Mouse (Mus musculus) neural tube, embryonic 11.5 days (tissue): ENCODE results near the gene Pik3cd. TPM values are rescaled to one million over a fixed set of nuclear protein-coding genes. Genes with fewer than 3 reads are reported as not detected.
"Not testable (repeated sequence)": the region's sequence is repeated elsewhere in the genome, so short reads cannot be mapped to it uniquely, and the experiment has no call there.

Source experiments
- ATAC-seq: fragments of 200-750 bp; cut with Nextera tagmentation; 2 replicates; pipeline ENCODE4 v1.8.0; 2017; ENCODE audit warnings: moderate number of reproducible peaks, mild to moderate bottlenecking, moderate TSS enrichment, moderate library complexity; ENCODE audit not compliant: insufficient read depth, low FRiP score, low TSS enrichment
- DNase-seq: peaks from one replicate; pipeline ENCODE4 v3.0.0-alpha.2; 2015; ENCODE audit warnings: low spot score
- H3K27ac ChIP-seq: fragments of 300-500 bp; sonication (generic); 2 replicates; pipeline ENCODE4 v1.5.1; 2014; ENCODE audit warnings: low read depth, mild to moderate bottlenecking, low read length
- H3K27me3 ChIP-seq: fragments of 300-500 bp; sonication (generic); 2 replicates; pipeline ENCODE4 v1.6.1; 2014; ENCODE audit warnings: mild to moderate bottlenecking, low read length, mixed read lengths; ENCODE audit not compliant: control insufficient read depth, insufficient read depth
- H3K36me3 ChIP-seq: fragments of 300-500 bp; sonication (generic); 2 replicates; pipeline ENCODE4 v1.6.1; 2014; ENCODE audit warnings: mild to moderate bottlenecking, low read length, moderate library complexity, mixed read lengths; ENCODE audit not compliant: control insufficient read depth, insufficient read depth
- H3K4me1 ChIP-seq: fragments of 300-500 bp; sonication (generic); 2 replicates; pipeline ENCODE4 v1.6.1; 2014; ENCODE audit warnings: low read length, mixed read lengths; ENCODE audit not compliant: control insufficient read depth, insufficient read depth
- H3K4me2 ChIP-seq: fragments of 300-500 bp; sonication (generic); 2 replicates; pipeline ENCODE4 v1.6.1; 2014; ENCODE audit warnings: low read depth, mild to moderate bottlenecking, moderate library complexity
- H3K4me3 ChIP-seq: fragments of 300-500 bp; sonication (generic); 2 replicates; pipeline ENCODE4 v1.5.1; 2014; ENCODE audit warnings: low read depth, low read length
- H3K9ac ChIP-seq: fragments of 300-500 bp; sonication (generic); 2 replicates; pipeline ENCODE4 v1.6.1; 2014; ENCODE audit warnings: mild to moderate bottlenecking, low read length
- H3K9me3 ChIP-seq: fragments of 300-500 bp; sonication (generic); 2 replicates; pipeline ENCODE4 v1.6.1; 2016; ENCODE audit warnings: low read length; ENCODE audit not compliant: control insufficient read depth
- WGBS: fragments of 180-500 bp; shearing (Covaris S2); extraction: QIAGEN DNeasy Blood & Tissue Kit; methylation state at CpG from one replicate; pipeline ENCODE4 v1.1.7; 2014; 5-methylcytosine and 5-hydroxymethylcytosine counted together
- polyA plus RNA-seq: library from polyadenylated mRNA; unstranded; fragments of >200 nt; fragmentation: Nextera tagmentation; extraction: Ambion mirVana; gene quantifications from 2 replicates; pipeline ENCODE4 v1.2.1, GENCODE M21; 2014

Gene Pik3cd
- polyA plus RNA-seq, 1 experiment from 2014 or later, result 15.0 TPM

- Histone ChIP-seq H3K9me3 (no peaks in the 10 kb centered on the region), H3K36me3 (peaks cover 9% of the 10 kb centered on the region), H3K4me1 (no peaks in the 10 kb centered on the region), H3K4me2 (no peak overlapping the region), H3K27me3 (no peaks in the 10 kb centered on the region), H3K9ac (no peak overlapping the region), H3K4me3 (no peak overlapping the region), H3K27ac (no peak overlapping the region)
- DNase-seq, result no peak
- 82% methylated on average over 1 of the region's 1 CpGs for WGBS
- ATAC-seq, result no peak
Observed at GRCm38 (mm10) chr4:149634157-149634556, 68.2 kb downstream of the Pik3cd start.

- Histone ChIP-seq H3K27me3 (no peaks in the 10 kb centered on the region), H3K9me3 (no peaks in the 10 kb centered on the region), H3K9ac (no peak overlapping the region), H3K36me3 (peaks cover 9% of the 10 kb centered on the region), H3K4me3 (no peak overlapping the region), H3K4me2 (no peak overlapping the region), H3K27ac (no peak overlapping the region), H3K4me1 (no peaks in the 10 kb centered on the region)
- no peak for ATAC-seq
- 93% methylated on average over 9 of the region's 9 CpGs for WGBS
- no peak for DNase-seq
Observed at GRCm38 (mm10) chr4:149632670-149633307, 69.6 kb downstream of the Pik3cd start.

DNA sequence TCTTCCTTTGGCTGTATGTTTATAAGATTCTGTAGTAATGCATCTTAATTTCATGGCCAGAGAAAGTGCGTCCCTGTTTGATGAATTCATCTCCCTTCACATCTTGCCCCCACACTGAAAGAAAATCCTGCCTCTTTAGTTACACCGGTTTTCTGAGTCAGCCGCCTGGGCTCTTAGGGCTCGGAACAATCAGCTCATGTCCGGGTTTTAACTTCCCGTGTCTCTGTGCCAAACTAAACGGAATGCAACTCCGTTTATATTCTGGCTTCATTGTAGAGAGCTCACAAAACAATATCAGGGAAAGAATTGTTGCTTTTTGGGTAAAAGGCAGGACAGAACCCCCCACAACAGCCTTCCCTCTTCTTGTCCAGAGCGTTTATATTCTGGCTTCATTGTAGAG lies 73.6 kb downstream of the Pik3cd start:
- H3K4me3 ChIP-seq, result no peak overlapping the region
- no peaks in the 10 kb centered on the region for H3K27me3 ChIP-seq
- H3K9me3 ChIP-seq, result no peaks in the 10 kb centered on the region
- H3K36me3 ChIP-seq, result peaks cover 2% of the 10 kb centered on the region
- H3K4me1 ChIP-seq, result no peaks in the 10 kb centered on the region
- ATAC-seq (no peak), DNase-seq (no peak)
- WGBS, result 91% methylated on average over 9 of the region's 9 CpGs
- no peak overlapping the region for H3K9ac ChIP-seq
- no peak overlapping the region for H3K27ac ChIP-seq
- H3K4me2 ChIP-seq, result no peak overlapping the region

DNA sequence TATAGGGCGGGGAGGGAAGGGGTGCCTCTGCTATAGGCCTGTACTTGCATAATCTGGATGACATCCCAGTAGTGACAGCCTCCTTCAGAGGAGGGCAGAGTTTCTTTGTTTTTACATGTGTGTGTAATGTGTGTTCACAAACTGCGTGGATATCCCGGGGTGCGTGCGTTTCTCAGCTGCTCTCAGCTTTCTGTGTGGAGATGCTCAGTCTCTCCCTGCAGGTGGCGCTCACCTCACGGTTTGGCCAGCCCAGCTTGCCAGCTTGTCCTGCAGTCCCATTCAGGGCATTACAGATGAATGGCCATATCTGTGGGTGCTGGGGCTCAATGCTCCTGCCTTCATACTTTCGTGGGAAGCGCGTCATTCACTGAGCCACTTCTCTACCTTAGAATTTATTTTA lies 74.0 kb downstream of the Pik3cd start:
- Histone ChIP-seq H3K27me3 (no peaks in the 10 kb centered on the region), H3K4me3 (no peak overlapping the region), H3K9me3 (no peaks in the 10 kb centered on the region), H3K4me2 (no peak overlapping the region), H3K36me3 (peaks cover 2% of the 10 kb centered on the region), H3K27ac (no peak overlapping the region), H3K9ac (no peak overlapping the region), H3K4me1 (no peaks in the 10 kb centered on the region)
- 76% methylated on average over 10 of the region's 10 CpGs for WGBS
- ATAC-seq, result no peak
- peak; percentile 40 for DNase-seq

DNA sequence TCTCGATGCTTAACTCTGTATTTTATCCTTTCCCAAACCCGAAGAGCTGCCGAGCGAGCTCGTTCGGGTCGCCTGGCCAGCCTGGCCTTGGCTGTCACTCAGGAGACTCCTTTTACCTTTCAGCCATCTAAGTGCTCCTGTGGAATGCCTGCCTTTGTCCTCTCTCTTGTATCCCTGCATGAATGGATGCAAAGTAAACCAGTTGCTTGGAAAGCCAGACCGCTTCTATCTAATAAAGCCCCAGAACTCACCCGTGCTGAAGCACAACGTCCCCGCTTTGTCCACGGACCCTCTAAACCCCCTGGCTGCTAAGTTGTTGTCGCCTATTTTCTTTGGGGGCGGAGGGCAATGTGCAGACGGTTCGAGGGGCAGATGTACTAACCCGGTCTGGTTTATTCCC lies 75.6 kb downstream of the Pik3cd start:
- H3K9me3 ChIP-seq, result no peaks in the 10 kb centered on the region
- H3K36me3 ChIP-seq, result peaks cover 2% of the 10 kb centered on the region; the same call in 1 of the 2 replicates
- no peaks in the 10 kb centered on the region for H3K4me1 ChIP-seq
- 67% methylated on average over 17 of the region's 17 CpGs for WGBS
- no peak overlapping the region for H3K4me3 ChIP-seq
- H3K4me2 ChIP-seq, result no peak overlapping the region
- ATAC-seq (no peak), DNase-seq (no peak)
- no peaks in the 10 kb centered on the region for H3K27me3 ChIP-seq
- no peak overlapping the region for H3K27ac ChIP-seq
- H3K9ac ChIP-seq, result no peak overlapping the region

GRCm38 (mm10) chr4:149623711-149624110 lies 78.7 kb downstream of the Pik3cd start:
- Histone ChIP-seq H3K4me2 (no peak overlapping the region), H3K36me3 (no peaks in the 10 kb centered on the region), H3K27ac (no peak overlapping the region), H3K4me3 (no peak overlapping the region), H3K9me3 (no peaks in the 10 kb centered on the region), H3K27me3 (no peaks in the 10 kb centered on the region), H3K4me1 (peaks cover 4% of the 10 kb centered on the region; the same call in 1 of the 2 replicates), H3K9ac (no peak overlapping the region)
- DNase-seq (no peak), ATAC-seq (no peak)
- 90% methylated on average over 5 of the region's 5 CpGs for WGBS

GRCm38 (mm10) chr4:149621286-149621685 lies 81.1 kb downstream of the Pik3cd start:
- Histone ChIP-seq H3K4me2 (no peak overlapping the region), H3K9me3 (no peaks in the 10 kb centered on the region), H3K27ac (no peak overlapping the region), H3K36me3 (no peaks in the 10 kb centered on the region), H3K9ac (no peak overlapping the region), H3K4me3 (no peak overlapping the region), H3K27me3 (no peaks in the 10 kb centered on the region), H3K4me1 (peaks cover 4% of the 10 kb centered on the region; the same call in 1 of the 2 replicates)
- 64% methylated on average over 4 of the region's 4 CpGs for WGBS
- DNase-seq (no peak), ATAC-seq (no peak)

DNA sequence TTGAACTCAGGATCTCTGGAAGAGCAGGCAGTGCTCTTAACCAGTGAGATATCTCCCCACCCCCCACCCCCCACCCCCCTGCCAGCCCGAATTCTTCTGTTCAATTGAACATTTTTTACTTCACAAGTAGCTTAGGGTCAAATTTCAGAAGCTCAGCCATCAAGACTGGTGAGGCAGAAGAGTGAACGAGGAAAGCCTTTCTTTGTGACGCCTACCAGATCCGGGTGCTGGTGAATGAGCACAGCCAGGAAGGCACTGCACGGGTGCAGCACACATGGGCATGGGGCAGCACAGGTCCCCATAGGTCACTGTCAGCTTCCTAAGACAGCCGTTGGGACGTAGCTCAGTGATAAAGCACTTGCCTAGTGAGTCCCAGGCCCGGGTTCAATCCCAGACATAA lies 82.4 kb downstream of the Pik3cd start:
- Histone ChIP-seq H3K4me2 (no peak overlapping the region), H3K27me3 (no peaks in the 10 kb centered on the region), H3K9me3 (no peaks in the 10 kb centered on the region), H3K9ac (no peak overlapping the region), H3K27ac (no peak overlapping the region), H3K36me3 (peaks cover under 1% of the 10 kb centered on the region; the same call in 1 of the 2 replicates), H3K4me1 (peaks cover 4% of the 10 kb centered on the region; the same call in 1 of the 2 replicates), H3K4me3 (no peak overlapping the region)
- ATAC-seq, result no peak
- 36% methylated on average over 8 of the region's 8 CpGs for WGBS
- DNase-seq, result no peak

DNA sequence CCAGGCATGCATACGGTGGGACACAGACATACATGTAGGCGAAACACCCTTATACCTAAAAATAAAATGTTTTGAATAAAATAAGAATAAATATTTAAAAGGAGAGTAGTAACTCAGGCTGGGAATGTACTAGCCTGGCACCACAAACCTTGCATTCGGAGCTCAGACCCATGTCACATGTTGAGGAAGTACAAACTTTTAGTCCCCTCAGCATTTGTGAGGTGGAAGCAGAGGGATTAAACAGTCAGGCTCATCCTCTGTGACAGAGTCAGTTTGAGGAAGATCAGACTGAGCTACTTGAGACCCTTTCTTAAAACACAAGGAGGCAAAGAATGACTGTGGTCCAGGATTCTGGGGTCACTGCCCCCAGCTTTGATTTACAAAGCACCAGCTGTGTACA lies 85.4 kb downstream of the Pik3cd start:
- H3K27ac ChIP-seq, DNase-seq, H3K4me1 ChIP-seq, ATAC-seq, H3K9me3 ChIP-seq, H3K9ac ChIP-seq, H3K4me3 ChIP-seq, H3K36me3 ChIP-seq, H3K27me3 ChIP-seq, H3K4me2 ChIP-seq: not testable (repeated sequence)
- 92% methylated on average over 3 of the region's 3 CpGs for WGBS
